In genomic region chr10:109010241-109011193, GRCm38 (mm10) we compare ENCODE assay signal across 8 mouse cellular contexts. TPM values are rescaled to one million over a fixed set of nuclear protein-coding genes. Genes with fewer than 3 reads are reported as not detected.
DNase-seq lines count a peak whose midpoint lies in the region; ATAC-seq lines count a peak whose summit lies in the region.

Gene Syt1, minus strand, starts transcription at chr10:109010982.

- peaks cover 6% of the 10 kb centered on the region for H3K27me3 ChIP-seq in heart, embryonic 11.5 days (ENCODE audit: control insufficient read depth, insufficient read depth, low read length)
- peaks cover 8% of the 10 kb centered on the region; the same call in 1 of the 2 replicates for H3K27me3 ChIP-seq in lung, embryonic 16.5 days (ENCODE audit: control insufficient read depth, insufficient read depth, low read depth, low read length)

- whole genome bisulfite sequencing in heart, embryonic 11.5 days (ENCODE audit: insufficient replicate concordance): 2% methylated on average over 37 of the region's 37 CpGs
- WGBS in lung, embryonic 16.5 days: under 1% methylated on average over 35 of the region's 37 CpGs

- no peaks in the 10 kb centered on the region for H3K36me3 ChIP-seq in heart, embryonic 11.5 days (ENCODE audit: control insufficient read depth, insufficient read depth, low read length)
- no peaks in the 10 kb centered on the region for H3K36me3 ChIP-seq in lung, embryonic 16.5 days (ENCODE audit: control insufficient read depth, insufficient read depth, low read length)

- ATAC-seq in heart, embryonic 11.5 days (replicated peaks; ENCODE audit: insufficient number of reproducible peaks, low FRiP score, low TSS enrichment): peak; percentile 94
- peak; percentile 97 for ATAC-seq in lung, embryonic 16.5 days (ENCODE audit: low read depth)

- H3K9me3 ChIP-seq in heart, embryonic 11.5 days (replicated peaks; ENCODE audit: control insufficient read depth, low read length): no peaks in the 10 kb centered on the region
- no peaks in the 10 kb centered on the region for H3K9me3 ChIP-seq in lung, embryonic 16.5 days (ENCODE audit: control insufficient read depth, low read length)

- H3K9ac ChIP-seq in heart, embryonic 11.5 days (ENCODE audit: low read depth, low read length): no peak within 1 kb of the TSS
- H3K9ac ChIP-seq in lung, embryonic 16.5 days (ENCODE audit: low read length): no peak within 1 kb of the TSS

- DNase-seq in urinary bladder, postnatal 4 days (ENCODE audit: low spot score in 2 of 2): peak; percentile 25 to 60
- no peak for DNase-seq in urinary bladder, postnatal 36 days (ENCODE audit: low spot score in 2 of 2)
- peak; percentile 54 for DNase-seq in embryo, embryonic 11.5 days (ENCODE audit: low read depth, low spot score)
- DNase-seq in layer of hippocampus, adult 9-11 months: peak; percentile 95
- DNase-seq in ovary, postnatal 36 days (ENCODE audit: low spot score): peak; percentile 45
- DNase-seq in spleen, postnatal 36 days (ENCODE audit: low spot score in 2 of 2): no peak

- no peaks in the 10 kb centered on the region for H3K4me1 ChIP-seq in heart, embryonic 11.5 days (ENCODE audit: control insufficient read depth, insufficient read depth, low read length)
- peaks cover 9% of the 10 kb centered on the region for H3K4me1 ChIP-seq in lung, embryonic 16.5 days (replicated peaks; ENCODE audit: control insufficient read depth, insufficient read depth, low read length)

- peak within 1 kb of the TSS; percentile 90 for H3K4me2 ChIP-seq in heart, embryonic 11.5 days
- H3K4me2 ChIP-seq in lung, embryonic 16.5 days (ENCODE audit: low read depth, low read length): peak within 1 kb of the TSS; percentile 68

- H3K27ac ChIP-seq in heart, embryonic 11.5 days (ENCODE audit: low read depth, low read length): no peak within 1 kb of the TSS
- H3K27ac ChIP-seq in lung, embryonic 16.5 days (ENCODE audit: low read length): no peak within 1 kb of the TSS

- H3K4me3 ChIP-seq in heart, embryonic 11.5 days (ENCODE audit: low read depth, low read length): peak within 1 kb of the TSS; percentile 46
- H3K4me3 ChIP-seq in lung, embryonic 16.5 days (ENCODE audit: low read length): peak within 1 kb of the TSS; percentile 42

RNA-seq across cellular contexts. Expression of gene Syt1, which starts in this region (rescaled TPM):
- 1.5 and 2.1 TPM in 2 replicates for polyA plus RNA-seq in heart, embryonic 11.5 days (2014; fragmentation: Nextera tagmentation; extraction: Ambion mirVana)
- polyA plus RNA-seq in lung, embryonic 16.5 days (2015; fragmentation: Nextera tagmentation; extraction: Ambion mirVana): 0.83 and 0.97 TPM in 2 replicates

Comparison
In these comparisons a context has a peak if more than half of its experiments do, and no peak if none do; other contexts are left out.
1. DNase-seq: peak in urinary bladder, postnatal 4 days (2 of 2), embryo, embryonic 11.5 days (single experiment), layer of hippocampus, adult 9-11 months (single experiment) and ovary, postnatal 36 days (single experiment); none in urinary bladder, postnatal 36 days (0 of 2) and spleen, postnatal 36 days (0 of 2).
2. Peak in ATAC-seq, H3K4me3 ChIP-seq and H3K4me2 ChIP-seq in lung, embryonic 16.5 days; RNA of the gene not detected or under 1 TPM.